Mouse (Mus musculus): ENCODE data around the gene Baz1b.
"Not testable (repeated sequence)": the region's sequence is repeated elsewhere in the genome, so short reads cannot be mapped to it uniquely, and the experiment has no call there.

The Baz1b gene

DNA sequence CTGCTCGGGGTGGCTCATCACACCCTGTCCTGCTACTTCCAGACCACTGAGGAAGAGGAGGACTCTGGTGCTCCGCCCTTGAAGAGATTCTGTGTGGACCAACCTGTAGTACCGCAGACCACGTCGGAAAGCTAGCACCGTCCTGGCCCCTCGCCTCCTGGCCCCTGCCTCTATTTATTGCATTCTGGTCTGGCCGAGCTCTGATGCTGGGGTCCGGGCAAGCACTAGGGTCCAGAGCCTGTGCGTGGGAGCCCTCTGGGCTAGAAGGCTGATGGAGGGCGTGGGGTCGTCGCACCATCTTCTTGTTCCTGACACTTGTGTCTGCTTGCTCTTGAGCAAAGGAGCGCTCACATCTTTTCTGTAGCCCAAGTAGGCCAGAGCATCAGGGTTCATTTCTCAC, 6.3 kb upstream of the Baz1b start:
- no peak for DNase-seq

DNA sequence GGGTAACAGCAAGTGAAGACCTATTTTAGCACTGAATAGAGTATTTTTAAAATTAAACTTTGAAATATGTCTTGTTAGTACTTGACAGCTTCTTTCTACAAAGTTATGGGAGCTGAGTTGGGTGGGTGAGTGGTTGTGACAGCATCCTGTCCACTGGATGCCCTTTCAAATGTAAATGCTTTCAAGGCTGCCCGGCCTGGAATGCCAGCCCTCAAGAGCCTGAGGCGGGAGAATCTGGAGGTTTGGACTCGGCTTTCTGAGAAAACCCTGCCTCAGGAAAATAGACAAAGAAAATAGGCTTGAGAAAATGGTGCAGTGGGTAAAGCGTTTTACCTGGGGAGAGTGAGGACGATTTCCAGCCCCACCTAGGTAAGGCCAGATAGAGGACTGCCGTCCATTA, 5.3 kb upstream of the Baz1b start:
- DNase-seq: no peak

DNA sequence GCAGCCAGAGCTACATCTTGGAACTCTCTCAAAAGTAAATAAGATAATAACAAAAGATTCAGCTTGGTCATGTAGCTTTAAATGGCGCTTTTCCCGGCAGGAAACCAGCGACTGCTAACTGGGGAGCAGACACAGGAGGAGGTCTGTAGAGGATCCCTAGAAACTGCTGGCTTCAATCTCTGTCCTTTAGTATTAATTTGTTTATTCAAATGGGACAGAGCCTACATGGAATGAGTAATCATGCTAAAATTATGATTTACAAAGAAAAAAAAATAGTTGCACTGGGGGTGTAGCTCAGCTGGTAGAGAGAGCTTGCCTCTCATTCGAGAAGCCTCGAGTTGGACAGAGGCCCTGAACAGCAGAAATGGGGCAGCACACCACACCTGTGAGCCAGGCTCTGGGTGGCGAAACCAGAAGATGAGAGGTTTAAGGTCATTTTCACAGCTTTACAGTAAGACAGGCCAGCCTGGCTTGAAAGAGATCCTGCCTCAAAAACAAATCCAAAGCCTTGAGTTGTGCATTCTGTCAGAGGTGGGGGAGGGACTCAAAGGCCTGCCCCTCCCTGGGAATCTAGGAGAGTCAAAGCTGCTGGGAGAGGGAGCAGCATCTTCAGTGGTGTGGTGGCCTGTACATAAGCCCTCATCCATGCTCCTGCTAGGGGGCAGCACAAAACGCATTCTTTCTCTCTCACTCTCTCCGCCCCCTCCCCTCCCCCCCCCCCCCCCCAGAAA, 3.8 kb upstream of the Baz1b start:
- peak; percentile 34 for DNase-seq

DNA sequence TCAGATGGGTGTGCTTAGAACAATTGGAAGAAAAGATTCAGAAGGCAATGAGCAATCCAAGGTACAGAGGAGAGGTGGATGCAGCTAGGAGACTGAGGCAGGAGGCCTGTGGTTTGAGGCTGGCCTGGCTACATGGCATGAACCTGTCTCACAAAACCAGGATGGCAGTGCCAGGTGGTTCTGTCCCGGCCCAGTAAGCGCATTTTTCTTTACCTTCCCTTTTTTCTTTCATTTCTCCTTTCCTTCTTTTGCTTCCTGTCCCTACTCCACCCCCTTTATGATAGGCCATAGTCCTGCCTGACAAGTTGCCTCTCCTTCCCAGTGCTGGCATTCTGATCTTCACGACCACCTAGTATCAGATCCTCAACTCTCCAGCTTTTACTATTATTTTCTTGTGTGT, 2.0 kb upstream of the Baz1b start:
- no peak for DNase-seq

DNA sequence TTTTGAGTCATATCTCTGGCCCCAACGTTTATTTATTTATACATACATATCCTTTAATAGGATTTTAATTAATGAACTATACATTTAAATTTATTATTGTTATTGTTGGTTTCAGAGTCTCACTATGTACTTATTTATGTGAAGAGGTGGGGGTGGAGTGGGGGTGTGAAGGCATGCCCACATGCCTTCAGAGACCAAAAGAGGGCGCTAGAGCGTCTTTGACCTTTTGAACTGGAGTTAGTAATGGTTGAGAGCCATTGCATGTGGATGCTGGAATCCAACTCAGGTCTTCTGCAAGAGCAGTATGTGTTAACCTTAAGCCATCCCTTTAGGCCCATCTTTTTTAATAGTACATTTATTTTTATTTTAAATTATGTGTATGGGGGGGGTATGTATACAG, 1.5 kb upstream of the Baz1b start:
- DNase-seq: peak; percentile 23

DNA sequence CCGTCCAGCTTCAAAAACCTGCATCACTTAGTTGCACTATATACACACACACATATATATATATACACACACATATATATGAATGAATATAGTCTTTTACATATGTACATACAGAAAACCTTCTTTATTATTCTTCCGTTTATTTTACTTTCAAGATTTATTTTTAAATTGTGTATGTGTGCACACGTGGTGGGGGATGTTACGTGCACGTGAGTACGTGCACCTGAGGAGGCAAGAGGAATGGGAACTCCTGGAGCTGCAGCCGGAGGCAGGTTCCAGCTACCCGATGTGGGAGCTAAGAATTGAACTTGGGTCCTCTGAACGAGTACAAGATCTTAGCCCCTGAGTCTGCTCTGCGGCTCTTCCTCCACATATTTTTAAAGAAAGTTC, 838 bp upstream of the Baz1b start:
- no peak for DNase-seq

DNA sequence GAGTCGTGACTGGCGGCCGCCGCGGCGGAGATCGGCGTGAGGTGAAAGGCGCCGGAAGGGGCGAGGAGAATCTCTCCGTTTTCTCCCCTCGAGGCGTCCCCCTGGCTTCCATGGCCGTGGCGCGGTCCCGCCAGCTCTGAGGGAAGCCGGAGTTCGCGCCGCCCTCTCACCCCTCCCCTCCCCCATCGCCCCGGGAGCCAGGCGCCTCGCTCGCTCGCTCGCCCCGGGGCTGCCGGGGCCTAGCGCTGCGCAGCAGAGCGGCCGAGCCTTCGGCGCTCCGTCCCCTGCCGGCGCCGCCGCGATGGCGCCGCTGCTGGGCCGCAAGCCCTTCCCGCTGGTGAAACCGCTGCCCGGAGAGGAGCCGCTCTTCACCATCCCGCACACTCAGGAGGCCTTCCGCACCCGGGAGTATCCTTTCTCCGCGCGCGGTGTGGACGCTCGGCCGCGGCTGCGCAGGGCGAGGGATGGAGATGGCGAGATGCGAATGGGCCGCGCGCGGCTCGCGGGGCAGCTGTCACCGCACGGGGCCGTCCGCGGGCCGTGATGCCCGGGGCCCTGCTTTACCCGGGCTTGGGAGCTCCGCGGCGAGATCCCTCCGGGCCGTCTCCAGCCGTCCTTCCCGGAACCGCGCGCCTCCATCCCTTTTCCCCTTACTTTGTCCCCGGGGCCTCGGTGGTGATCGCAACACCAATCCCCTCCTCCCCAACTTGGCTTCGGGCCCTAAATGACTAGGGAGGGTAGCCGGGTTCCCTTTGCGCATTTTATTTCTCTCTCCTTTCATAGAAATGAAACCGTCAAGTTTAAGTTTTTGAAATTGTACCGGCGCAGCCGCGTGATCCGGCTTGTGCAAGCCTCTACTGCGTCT, 517 bp downstream of the Baz1b start:
- peak; percentile 36 for DNase-seq

DNA sequence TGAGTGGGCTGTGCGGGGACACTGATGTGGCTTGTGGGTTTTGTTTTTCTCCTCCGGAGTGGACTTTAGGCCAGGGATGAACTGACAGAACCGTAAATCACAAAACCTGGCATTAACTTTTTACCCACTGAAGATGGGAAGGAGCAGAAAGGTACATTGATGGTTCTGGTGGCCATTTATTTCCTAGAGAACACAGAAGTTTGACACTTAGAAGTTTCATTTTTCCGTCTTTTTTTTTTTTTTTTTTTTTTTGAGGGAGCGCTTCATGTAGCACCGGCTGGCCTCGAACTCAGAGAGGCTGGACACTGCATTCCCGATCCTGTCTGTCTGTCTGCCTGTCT, 1.1 kb downstream of the Baz1b start:
- no peak for DNase-seq

DNA sequence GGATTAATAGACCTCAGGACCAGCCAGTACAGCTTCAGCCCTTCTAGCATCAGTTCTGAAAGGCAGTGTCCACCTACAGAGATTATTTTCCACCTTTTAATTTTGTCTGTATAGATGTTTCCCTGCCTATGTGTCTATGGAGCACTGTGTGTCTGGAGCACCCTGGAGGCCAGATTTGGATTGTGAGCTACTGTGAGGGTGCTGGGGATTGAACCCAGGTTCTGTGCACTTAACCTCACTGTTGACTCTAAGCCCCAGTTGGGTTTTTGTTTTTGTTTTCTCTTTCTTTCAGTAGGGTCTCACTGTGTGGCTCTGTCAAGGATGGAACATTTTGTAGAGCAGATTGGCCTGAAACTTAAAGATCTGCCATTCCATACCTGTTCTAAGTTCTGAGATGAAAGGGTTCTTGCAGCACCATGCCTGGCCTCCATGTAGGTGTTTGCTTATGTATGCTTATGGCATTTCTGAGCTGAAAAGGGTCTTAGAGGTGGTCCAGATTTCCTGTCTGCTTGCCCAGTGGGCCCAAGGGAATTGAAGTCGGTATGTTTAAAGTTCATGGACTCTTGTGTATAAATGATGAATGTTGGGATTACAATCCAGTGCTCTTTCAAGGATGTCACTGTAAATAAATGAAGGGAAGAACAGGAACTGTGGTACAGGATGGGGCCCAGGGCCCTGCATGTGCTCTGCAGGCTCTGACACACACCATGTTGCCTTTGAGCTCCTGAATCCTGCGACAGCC, 2.4 kb downstream of the Baz1b start:
- DNase-seq: no peak

DNA sequence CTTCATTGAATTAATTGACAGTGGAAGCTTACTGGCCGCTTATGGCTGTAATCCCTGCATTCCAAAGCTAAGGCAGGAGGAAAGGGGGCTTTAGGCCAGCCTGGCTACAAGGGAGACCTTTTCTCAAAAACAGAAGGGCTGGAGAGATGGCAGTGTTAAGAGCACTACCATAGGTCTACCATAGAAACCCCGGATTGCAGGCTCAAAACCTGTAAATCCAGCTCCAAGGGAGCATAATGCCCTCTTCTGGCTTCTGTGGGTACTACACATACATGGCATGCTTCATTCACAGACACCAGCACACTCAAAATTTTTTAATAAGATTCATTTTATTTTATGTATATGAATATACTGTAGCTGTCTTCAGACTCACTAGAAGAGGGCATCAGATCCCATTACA, 4.6 kb downstream of the Baz1b start:
- DNase-seq: peak; percentile 84

DNA sequence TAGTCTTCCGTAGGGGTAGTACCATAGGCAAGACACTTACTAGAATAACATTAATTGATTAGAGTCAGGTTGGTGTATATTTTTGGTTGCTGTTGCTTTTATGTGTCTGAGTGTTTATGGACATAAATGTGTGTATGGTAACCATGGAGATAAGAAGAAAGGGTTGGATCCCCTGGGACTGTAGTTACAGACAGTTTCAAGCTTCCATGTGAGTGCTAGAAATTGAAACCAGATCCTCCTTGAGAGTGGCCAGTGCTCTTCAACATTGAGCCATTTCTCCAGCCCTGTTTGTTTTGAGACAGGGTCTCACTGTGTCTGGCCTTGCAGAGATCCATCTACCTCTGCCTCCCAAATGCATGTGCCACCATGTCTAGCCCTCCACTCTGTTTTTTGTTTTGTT, 5.4 kb downstream of the Baz1b start:
- DNase-seq: no peak

DNA sequence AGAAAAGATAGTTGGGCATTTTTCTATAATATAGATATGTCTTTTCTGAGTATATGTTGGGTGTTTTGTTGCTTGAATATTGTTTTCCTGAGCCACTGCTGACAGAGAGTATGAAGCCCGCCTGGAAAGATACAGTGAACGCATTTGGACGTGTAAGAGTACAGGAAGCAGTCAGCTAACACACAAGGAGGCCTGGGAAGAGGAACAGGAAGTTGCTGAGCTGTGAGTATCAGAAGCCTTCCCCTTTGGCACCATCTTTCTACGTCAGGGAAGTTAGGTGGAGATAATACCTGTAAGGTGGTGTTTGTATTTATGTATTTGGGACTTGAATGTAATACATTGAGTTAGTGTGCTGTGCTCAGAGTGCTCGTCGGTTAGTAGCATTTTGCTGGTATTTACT, 9.3 kb downstream of the Baz1b start:
- no peak for DNase-seq

DNA sequence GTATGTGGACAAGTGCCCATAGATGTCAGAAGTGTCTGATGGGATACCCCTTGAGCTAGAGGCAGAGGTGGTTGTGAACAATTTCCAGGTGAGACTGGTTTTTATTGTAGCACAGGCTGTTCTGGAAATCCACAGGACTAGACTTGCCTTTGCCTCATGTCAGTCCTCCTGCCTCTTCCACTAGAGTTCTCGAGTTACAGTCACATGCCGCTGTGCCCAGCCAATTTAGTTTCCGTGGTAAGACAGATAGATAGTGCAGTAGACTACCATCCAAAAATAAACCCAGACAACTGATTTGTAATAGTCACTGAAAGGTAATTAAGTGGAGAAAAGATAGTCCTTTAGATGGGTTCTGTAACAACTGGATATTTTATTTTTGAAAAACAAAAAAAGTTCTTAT, 15.7 kb downstream of the Baz1b start:
- DNase-seq: no peak

DNA sequence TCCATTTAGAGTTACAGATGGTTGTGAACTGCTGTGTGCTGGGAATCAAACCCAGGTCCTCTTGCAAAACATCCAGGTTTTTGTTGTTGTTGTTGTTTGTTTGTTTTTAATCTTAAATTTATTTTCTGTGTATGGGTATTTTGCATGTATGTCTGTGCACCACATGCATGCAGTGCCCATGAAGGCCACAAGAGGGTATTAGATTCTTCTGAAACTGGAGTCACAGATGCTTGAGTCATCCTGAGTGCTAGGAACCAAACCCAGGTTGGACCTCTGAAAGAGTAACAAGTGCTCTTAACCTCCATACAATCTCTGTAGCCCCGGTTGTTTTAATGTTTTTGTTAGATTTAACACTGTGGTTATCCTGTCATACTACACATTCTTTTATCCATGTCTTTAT, 21.1 kb downstream of the Baz1b start:
- DNase-seq: no peak

DNA sequence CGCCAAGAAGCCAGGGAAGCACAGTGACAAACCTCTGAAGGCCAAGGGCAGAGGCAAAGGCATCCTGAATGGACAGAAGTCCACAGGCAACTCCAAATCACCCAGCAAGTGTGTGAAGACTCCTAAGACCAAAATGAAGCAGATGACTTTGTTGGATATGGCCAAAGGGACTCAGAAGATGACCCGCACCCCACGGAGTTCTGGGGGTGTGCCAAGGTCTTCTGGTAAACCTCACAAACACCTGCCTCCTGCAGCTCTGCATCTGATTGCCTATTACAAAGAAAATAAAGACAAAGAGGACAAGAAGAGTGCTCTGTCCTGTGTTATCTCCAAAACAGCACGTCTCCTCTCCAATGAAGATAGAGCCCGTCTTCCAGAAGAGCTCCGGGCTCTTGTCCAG, 29.8 kb downstream of the Baz1b start:
- DNase-seq: no peak

DNA sequence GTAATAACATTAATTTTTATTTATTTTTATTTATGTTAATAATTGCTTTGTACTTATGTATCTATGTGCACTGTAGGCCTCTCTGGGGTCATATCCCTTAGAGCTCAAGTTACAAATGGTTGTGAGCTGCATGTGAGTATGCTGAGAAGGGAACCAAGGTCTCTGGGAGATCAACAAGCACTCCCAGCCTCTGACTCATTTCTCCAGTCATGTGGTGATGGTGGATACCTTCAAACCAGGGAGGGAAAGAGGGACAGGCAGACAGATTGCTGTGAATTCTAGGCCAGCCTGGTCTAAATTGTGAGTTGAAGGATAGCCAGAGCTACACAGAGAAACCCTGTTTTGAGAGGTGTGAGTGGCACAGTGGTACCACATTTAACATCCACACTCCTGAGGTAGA, 33.9 kb downstream of the Baz1b start:
- no peak for DNase-seq

DNA sequence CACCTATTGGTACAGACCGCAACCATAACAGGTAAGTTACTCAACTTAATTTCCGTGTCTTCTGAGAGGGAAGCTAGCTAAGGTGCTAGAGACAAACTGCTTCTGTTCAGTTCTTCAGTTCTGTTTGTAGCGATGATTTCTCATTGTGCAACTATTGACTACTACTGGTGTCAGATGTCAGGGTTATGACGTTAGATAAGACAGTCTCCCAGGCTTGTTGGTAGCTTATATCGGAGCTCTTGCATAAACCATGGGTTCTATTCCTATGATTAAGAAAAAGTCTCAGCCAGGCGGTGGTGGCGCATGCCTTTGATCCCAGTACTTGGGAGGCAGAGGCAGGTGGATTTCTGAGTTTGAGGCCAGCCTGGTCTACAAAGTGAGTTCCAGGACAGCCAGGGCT, 35.0 kb downstream of the Baz1b start:
- no peak for DNase-seq

DNA sequence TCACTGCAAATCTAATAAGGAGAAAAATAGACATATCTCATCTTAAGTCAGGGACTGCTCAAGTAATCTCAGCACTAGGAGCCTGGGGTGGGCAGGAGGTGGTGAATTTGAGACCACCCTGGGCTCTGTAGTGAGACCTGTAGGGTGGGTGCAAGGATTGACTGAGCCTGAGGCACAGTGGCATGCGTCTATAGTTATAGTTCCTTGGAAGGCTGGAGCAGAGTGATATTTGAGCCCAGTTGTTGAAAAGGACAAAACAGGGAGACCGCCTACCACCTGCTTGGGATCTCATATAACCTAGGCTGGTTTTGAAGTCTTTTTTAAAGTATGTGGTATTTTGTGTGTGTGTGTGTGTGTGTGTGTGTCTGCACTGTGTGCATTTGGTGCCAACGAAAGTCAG, 37.1 kb downstream of the Baz1b start:
- DNase-seq: no peak

DNA sequence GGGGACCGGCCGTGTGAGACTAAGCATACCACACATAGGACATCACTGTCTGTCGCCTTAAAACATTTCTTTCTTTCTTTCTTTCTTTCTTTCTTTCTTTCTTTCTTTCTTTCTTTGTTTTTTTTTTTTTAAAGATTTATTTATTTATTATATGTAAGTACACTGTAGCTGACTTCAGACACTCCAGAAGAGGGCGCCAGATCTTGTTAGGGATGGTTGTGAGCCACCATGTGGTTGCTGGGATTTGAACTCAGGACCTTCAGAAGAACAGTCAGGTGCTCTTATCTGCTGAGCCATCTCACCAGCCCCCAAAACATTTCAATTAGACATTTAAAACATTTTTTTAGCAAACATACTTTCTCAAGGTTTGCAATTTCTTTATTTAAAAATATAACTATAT, 38.8 kb downstream of the Baz1b start:
- DNase-seq: not testable (repeated sequence)

DNA sequence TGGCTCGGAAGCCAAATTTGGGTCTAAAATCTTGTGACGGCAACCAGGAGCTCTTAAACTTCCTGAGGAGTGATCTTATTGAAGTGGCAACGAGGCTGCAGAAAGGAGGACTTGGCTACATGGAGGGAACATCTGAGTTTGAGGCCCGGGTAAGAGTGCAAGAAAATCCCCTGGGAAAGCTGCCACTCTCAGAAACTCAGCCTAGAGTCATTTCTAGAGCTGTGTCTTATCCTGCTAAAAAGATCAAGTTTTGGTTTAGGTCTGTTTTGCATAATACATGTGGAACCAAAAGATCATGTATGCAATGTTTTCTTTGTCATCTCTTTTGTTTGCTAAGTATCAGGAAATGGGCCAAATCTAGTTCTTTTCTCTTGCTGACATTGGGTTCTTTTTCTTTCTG, 43.1 kb downstream of the Baz1b start:
- DNase-seq: no peak

DNA sequence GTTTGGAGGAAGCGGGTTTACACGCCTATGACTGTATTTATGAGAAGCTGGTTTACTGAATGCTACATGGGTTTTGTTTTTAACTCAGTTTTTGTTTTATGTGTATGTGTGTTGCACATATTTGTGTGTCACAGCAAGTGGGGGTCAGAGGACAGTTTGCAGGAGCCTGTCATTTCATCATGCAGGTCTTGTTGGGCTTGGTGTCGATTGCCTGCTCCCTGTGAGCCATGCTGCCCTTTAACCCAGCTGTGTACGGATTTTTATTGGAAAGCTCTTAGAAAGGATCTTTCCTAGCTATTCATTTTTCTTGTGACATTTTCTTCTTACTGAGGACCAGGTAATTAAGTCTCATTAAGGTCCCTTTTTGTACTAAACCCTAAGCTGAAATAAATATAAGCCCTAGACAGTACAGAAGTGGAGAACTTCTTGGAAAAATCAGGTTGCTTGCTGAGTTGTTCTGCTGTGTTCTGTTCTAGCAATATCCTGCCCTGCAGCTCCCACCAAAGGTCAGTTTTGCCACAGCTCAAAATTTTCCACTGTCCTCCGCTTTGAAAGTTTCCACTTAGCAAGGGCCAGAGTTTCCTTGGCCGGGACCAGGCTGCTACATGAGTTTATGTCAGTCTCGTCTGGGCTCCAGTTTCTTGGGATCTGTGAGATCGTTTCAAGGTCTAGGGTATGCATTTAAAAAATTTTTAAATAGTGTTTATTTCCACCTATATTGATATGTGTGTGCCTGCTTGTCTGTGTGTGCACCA, 46.3 kb downstream of the Baz1b start:
- DNase-seq: no peak

DNA sequence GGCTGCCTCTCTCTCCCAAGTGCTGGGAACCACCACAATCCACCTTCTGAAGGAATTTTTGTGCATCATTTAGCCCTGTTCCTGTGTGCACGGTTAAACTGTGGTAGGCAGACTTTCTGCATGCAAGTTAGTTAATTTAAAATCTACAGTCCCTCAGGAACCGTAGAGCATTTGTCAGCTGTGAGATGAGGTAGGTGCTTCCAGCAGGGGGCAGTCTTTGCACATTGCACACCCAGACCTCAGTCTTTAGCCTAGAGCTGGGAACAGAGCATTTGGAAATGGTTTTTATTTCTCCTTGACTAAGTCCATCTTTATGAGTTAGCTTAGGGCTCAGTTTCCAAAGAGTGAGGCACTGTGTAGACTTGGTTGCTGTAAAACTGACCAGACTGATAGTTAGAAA, 49.5 kb downstream of the Baz1b start:
- DNase-seq: peak; percentile 77

DNA sequence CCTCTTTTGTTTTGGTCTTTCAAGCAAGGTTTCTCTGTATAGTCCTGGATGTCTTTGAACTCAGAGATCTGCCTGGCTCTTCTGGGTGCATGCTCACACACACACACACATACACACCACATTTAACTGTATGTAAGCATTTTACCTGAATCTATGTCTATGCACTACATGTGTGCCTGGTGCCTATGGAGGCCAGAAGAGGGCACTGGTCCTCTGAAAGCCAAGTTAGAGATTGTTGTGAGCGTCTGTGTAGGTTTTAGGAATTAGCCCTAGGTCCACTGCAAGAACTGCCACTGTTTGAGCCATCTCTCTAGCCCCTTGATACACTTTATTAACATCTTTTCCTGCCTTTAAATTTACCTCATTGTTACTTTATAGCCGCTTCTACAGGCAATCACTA, 51.8 kb downstream of the Baz1b start:
- DNase-seq: no peak
